Mouse (Mus musculus) cerebellum, adult (tissue): ENCODE data around the gene Tox2.

ENCODE experiments used
- ATAC-seq: cut with Nextera tagmentation; 2 replicates; pipeline ENCODE4 v1.9.2; 2017; ENCODE audit warnings: mild to moderate bottlenecking, moderate library complexity, mixed read lengths; ENCODE audit not compliant: insufficient number of reproducible peaks, low FRiP score, low TSS enrichment

Gene Tox2

DNA sequence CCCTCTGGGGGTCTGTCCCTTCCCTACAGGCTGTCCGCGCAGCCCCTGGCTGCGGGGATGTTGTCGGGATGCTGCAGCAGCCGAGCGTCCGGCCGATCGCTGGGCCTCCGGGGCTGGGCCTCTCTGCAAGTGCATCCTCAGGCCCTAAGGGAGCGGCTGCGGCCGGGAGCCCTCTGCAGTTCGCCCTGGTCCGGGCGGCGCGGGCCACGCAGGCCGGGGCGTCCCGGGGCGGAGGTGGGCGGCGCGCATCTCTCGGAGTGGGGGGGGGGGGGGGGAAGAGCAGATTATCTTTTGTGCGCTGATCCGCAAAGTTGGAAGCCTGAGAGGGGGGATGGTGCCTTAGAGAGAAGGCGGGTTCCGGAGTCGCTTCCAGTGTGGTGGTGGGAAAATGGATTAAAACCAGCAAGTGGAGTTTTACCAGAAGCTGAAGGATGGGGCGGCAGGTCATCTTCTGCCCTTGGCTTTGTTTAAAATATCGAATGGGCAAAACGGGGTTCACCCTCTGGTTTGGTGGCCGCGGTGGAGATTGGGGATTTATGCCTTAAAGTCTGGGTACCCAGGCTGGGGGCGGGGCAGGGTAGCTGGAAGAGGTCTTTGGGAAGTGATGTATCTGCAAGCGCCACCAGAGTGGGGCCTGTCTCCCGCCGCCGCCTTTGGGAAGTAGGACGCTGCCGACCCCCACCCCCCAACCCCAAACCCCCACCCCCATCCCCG, 1.8 kb downstream of the Tox2 start:
- no peak for ATAC-seq

DNA sequence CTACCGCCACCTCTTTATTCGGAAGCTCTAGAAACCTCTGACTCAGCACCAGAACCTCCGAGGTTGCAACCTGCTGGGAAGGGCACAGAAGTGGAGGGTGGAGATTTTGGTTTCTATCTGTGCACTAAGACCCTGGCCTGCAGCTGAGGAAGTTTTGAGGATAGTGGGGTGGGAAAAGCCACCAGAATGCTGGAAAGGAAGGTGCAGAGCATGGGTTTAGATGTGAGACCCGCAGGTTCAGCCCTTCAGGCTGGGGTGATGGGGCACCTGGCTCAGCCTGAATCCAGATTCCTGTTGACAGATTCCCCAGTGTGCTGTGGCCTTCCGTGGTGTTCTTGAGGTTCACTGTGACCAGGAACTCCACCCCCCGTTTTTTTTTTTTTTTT, 2.3 kb downstream of the Tox2 start:
- no peak for ATAC-seq

DNA sequence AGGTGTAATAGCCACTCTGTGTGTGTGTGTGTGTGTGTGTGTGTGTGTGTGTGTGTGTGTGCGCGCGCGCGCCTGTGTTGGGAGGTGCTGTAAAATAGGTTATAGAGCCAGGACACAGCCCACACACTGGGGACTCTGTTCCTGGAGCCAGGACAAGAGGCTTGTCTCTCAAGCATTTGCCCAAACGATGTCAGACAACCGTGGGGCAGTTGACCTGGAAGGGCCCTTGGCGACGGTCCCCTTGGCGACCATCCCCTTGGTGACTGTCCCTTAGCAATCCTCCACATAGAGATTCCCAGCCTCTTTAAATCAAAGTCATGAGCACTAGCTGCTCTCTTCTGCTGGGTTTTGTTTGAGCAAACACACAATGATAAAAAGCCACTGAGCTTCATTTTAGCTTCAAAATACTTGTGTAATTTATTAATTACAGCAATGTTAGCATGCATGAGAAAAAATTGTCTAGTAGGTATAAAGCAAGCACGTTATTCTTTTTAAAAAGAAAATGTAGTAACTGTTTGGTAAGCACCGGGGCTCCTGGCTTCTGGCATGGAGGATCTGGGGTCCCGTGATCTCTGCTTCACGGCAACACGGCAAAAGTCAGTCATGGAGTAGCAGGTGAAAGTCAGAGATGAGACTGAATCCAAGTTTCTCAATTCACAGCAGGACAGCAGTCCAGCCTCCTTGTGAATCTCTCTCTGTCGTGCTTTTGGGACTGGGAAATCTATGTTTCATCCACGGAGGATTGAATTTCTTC, 3.0 kb downstream of the Tox2 start:
- no peak for ATAC-seq

DNA sequence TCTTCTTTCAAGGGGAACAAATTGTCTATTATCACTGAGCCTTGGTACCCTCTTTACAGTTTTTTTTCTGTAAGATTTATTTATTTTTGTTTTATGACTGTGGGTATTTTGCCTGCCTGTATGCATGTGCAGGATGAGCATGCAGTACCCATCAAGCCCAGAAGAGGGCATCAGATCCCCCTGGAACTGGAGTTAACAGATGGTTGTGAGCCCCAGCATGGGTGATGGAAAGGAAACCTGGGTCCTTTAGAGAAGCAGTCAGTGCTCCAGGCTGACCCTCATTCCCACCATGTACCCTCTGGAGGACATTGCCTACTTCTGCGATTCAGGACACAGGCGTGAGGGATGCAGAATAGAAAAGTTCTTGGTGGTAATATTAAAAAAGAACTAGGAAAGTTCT, 4.4 kb downstream of the Tox2 start:
- ATAC-seq: no peak

DNA sequence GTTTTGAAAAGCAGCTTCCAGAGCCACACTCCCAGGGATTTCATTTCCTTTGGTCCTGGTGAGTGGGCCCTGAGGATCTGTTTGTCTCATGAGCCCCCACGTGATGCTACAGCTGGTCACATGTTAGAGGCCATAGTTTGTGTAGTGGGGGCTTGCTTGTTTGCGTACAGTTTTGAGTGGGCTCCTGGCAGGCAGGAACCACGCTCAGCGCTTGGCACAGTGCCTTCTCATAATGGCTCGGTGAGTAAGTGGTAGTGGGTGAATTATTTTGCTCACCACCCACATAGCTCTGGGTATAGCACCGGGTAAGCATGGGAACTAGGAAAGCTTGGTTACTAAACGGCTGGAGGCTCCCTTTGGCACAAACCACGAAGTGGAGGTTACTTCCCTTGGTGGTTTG, 6.2 kb downstream of the Tox2 start:
- no peak for ATAC-seq

DNA sequence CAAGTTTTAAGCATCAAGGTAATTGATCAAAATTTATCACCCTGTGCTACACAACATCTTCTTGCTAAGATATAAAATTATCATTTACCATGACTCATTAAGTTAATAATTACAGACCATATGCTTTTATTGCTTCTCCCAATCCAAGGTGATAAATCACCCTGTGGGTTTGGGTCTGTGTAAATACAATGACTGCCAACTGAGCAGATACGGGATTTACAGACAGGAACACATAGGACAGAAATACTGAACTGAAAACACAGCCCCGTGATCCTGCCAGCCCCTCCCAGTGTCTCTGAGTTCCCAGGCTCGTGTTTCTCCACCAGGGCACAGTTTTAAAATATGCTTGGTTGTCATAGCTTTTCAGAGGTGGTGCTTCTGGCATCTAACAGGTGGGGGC, 10.2 kb downstream of the Tox2 start:
- no peak for ATAC-seq

DNA sequence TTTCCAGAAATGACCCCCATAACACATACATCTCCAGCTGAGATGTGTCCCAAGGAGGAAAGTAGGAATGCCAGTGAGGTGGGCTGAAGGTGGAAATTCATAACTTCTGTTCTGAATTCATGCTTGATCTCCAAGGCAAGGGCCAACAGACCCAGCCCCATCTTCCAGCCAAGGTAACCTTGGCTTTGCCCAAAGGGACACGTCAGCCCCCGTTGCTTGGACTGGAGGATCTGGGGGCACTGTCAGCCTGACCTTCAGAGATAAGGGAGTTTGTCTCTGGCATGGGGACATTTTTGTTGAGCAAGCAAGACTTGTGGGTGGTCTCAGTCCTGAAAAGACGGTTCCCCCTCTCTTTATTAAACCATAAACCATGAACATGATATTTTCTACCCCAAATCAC, 15.2 kb downstream of the Tox2 start:
- ATAC-seq: no peak

DNA sequence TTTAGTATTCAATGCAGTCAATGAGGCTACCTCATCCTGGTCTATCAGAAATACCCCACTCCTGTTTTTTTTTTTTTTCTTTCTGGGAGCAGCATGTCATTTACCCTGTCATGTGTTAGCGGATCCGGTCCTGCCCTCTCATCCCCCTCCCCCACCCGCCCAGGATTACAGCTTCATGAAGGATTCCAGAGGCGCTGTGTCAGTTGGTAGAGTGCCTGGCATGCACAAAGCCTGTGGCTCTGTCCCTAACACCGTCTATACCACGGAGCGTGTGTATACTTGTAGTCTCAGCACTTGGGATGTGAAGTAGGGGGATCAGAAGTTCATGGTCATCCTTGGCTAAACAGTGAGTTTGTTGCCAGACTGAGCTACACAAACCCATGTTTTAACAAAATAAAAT, 15.6 kb downstream of the Tox2 start:
- no peak for ATAC-seq

DNA sequence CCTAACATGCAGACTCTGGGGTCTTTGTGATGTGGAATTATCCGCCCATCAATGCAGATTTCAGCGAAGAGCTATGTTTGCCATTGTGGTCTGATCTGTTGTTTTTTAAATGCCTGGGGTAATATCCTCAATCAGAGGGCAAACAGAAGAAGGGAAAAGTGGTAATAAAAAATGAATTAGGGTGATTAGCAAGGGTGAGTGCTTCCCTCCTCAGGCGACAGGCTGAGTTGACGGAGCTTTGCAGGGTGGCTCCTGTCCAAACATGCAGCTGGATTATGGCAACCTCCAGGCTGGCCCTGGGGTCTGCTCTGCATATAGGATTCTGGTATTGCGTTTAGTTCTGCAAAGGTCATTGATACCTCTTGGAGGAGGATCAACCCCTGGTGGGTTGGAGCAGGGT, 16.5 kb downstream of the Tox2 start:
- ATAC-seq: no peak

DNA sequence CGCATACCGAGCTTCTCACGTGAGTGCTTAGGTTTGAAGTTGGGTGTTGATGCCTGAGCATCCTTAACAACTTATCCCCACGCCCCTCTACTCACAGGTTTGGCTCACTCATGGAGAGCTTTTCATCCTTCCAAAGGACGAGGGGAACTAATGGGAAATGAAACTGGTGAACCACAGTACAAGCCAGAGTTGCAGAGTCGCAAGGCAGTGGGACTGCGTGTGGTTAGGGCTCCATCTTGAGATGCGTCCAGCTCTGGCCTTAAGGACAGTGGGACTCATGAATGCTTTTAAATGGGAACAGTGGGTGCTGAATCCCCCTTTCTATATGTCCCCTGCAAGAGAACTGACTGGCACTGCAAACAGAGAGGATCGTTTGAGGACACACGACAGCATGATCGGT, 17.8 kb downstream of the Tox2 start:
- ATAC-seq: no peak

DNA sequence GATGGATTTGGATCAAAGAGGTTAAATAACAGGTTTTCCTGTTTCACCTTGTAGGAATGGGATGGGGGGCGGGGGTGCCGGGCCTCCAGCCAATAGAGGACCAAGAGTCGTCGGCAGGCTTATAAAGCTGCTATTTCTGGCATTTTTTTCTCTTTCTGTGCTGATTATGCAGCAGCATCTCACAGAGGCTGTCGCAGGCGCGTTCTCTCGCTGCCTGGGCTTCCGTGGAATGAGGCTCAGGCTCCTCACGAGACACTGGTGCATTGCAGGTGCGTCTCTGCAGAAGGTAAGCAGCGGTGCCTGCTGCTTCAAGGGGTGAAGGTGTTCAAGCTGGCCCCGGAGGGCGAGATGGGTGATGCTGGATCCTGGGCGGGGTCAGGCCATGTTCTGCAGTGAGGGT, 22.4 kb downstream of the Tox2 start:
- no peak for ATAC-seq

DNA sequence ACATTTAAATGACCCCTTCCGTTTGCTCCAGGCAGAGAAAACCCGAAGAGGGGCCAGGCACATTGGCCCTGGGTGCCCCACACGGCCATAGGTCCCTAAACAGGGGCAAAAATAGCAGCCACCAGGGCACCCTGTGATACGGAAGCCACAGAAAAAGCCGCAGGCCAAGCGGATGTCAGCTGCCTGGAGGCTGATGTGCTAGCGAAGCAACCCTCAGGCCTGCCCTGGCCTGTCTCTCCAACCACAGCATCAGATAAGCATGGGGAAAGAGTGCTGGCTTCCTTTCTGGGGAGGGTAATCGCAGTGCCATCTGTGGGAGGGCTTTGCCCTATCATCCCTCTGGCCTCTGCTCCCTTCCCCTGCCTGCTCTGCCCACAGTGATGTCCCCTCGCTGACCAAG, 26.1 kb downstream of the Tox2 start:
- no peak for ATAC-seq

DNA sequence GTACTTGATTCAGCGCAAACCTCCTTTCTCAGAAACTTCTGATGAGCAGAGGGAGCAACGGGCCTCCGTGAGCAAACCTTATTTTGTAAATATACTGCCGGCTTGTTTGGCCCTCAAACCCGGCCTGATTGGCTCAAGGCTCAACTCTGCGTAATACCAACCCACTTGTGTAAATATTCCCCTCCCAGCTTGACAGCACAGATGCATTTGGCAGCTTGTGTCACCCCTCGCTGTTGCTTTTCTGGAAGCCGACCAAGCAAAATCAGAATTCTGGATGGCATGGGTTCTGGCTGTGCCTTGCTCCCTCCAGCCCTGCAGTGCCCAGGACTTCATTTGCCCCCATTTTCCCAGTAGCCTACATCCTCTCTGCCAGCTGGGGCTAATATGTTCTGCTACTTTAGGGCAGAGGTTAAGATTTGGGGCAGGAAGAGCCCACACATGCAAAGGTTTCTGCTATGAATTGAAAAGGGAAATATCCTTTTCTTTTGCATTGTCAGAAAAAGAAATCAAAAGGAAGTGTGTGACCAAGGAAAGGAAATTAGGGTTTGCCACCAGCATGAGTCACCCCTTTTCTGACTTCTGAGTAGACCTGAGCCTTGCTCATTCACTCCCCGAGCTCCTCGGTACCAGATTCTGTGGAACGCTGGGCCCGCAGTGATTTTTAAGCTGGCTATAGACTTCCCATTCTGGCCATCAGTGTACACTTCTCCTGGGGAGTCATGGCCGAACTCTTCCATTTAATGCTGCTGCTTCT, 29.0 kb downstream of the Tox2 start:
- ATAC-seq: no peak

DNA sequence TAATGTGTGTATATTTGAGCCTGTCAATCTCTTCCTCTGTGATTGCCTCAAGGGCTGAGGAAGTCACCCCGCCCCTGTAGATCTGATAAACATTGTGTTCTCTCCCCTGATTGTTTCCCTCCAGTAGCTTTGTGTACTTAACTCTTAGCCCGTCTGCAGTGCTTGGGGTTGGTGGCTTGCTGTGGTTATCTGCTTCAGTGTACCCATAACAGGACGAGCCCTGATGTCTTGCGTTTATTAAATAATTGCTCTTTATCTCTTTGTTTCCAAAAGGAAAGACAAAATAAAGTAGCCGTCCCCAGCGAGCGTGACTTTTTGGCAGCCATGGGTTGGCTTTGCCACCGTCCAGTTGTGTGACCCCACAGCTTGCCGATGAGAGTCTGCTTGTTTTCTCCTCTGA, 30.7 kb downstream of the Tox2 start:
- no peak for ATAC-seq

DNA sequence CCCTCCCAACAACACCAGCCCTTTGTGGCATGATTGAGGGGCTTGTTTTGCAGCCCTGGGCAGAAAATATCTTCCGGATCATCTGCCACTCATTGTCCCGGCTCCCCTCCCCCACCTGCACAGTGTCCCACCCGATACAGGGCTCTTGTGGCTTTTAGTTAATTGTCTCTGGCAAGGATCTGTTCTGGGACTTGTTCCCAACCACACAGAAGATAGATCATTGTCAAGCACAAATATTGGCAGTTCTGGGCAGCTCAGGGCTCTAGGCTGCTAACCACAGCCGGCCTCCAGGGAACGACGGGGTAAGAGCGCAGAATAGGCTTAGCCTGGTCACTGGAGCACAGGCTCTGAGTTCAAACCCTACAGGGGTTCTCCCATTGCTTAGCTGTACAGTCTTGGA, 33.1 kb downstream of the Tox2 start:
- no peak for ATAC-seq

DNA sequence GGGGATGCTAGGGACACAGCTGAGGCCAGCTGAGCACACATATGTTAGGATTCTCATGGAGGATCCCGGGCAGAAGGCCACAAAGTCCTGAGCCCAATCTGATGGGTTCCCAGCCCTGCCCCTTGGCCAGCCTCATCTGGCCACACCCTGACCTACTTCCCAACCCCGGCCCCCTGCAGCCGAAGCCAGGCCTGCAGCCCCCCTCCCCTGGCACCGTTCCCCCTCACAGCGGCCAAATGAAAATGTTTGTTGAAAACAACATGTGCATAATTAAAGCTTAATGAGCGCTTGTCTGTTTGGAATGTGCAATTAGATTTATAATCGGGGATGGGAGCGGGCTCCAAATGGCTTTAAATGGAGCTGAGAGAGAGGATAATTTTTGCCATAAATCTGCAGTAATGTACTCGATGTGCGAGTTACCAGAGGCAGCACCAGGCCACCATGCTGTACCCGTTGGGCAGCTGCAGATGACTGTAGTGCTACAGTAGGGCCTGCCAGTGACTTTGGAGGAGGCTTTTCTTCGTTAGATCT, 35.1 kb downstream of the Tox2 start:
- no peak for ATAC-seq

DNA sequence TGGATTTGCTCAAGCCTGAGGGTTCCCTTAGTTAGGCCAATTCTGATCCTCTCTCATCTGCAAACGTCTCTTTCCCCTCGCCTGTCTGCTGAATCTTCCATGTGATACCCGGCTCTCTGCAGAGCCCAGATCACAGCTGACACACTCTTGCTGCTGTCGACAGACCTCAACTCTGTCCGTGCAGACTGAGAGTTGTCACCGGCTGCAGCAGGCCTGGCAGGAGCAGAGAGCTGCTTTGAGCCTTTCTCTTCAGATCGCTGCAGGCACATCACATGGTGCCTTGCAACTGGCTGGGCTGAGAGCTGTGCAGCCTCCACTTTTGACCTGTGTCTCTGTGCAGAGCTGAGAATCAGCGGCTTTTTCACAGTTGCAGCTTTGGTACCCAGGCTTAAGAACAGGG, 37.0 kb downstream of the Tox2 start:
- ATAC-seq: no peak

DNA sequence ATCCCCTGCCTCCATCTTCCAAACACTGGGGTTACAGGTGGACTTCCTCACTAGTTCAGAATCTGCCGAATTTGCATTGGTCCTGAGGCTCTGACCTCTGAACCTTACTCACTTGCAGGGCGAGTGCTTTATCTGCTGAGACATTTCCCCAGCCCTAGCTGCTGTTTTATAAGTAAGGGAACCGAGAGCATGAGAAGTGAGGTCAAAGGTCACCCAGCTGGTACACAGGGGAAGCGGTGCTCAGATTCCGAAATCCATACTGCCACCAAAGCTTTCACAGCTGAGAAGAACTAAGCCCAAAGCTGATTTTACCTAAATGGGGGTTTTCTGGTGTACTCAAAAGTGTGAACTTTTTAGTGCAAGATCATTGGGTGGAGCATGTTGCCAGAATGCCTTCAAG, 38.9 kb downstream of the Tox2 start:
- no peak for ATAC-seq

DNA sequence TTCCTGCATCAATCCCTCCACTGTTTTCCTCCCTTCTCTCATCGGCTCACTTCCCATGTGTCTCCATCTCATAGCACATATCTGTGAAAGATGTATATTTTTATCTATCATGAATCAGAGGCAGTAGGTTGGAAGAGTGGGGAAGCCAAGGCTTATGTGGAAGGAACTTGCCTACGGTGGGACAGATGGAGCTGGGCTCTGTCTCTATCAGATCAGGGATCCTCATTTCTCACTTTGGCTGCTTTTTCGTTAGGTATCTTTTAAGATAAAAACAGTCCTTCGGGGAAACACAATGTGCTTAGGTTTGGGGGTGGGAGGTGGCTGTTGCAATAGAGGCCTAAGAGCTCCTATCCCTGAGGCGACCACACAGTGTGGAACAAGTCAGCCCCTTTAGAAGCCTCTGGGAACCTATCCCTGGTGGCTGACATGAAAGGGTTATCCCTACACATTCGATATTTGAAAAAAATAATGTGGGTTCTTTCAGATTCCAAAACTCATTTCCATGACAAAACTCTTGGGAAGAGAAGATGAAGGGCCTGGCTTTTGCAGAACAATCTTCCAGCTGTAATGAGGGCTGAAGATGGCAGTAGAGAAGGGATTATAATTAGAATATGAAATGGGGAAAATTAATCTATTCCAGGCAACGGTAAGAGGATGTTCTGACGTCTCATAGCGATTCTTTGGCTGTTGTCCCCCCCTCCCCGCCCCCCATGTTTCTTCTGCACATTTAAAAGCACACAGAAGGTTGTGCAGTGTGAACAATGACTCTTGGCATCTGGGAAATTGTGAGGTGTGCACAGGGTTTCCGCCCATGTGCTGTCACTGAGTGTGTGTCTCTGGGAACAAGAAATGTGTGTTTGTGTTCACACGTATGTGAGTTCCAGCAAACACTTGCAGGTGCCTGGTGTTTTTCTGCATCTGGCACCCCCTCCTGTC, 41.3 kb downstream of the Tox2 start:
- no peak for ATAC-seq

DNA sequence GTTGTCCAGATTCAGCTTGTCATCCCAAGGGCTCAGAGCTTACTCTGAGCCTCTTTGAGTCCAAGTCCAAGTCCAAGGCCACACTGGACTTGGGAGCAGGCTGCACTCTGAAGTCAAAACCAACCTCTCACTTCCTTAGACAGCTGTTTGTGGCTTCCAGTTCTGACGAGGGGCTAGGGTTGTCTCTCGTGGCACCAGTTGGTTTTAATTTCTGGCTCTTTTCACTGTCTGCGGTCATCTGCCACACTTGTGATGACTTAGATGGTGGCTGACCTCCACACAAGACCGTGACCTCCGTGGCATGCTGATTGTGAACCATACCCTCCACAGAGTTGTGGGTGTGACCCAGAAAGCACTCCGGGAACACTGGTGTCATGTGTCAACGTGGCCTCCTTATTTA, 46.0 kb downstream of the Tox2 start:
- no peak for ATAC-seq
